13 mouse cellular contexts compared by ENCODE assay signal in genomic region chr7:83744250-83744649, GRCm38 (mm10). TPM values are rescaled to one million over a fixed set of nuclear protein-coding genes. Genes with fewer than 3 reads are reported as not detected.
DNase-seq lines count a peak whose midpoint lies in the region; TF ChIP-seq lines count a peak whose summit lies in the region.
"Had no signal": no experiment of that assay in that cellular context is flagged by ENCODE, and none has a peak within 500 bp of the region (broad histone marks: within the 10 kb centered on the region; RNA-seq: fewer than 3 reads in every experiment).

No protein-coding gene starts in this region.

- intact Hi-C loops in gastrocnemius, adult 2 months (cut with DNase I), result no loop called here
- intact Hi-C loops in left cerebral cortex, postnatal 25 days (cut with DNase I), result no loop called here
- intact Hi-C loops in left cerebral cortex, postnatal 10 days (cut with DNase I), result no loop called here
- intact Hi-C loops in gastrocnemius, postnatal 36 days (cut with DNase I), result no loop called here

- peak overlapping the region; percentile 62 for H3K4me3 ChIP-seq in gastrocnemius, adult 2 months
- H3K4me3 ChIP-seq: kidney, embryonic 15.5 days had no signal

- DNase-seq in gastrocnemius, adult 2 months, result no peak
- DNase-seq in gastrocnemius, postnatal 10 days, result no peak
- DNase-seq in left cerebral cortex, postnatal 25 days (ENCODE audit: low spot score in 2 of 2), result peak; percentile 27 to 61
- no peak for DNase-seq in left cerebral cortex, postnatal 10 days (ENCODE audit: extremely low spot score in 1 of 2, low spot score in 2 of 2)
- peak; percentile 63 for DNase-seq in brain, adult 2 months (ENCODE audit: low read depth, low spot score)
- DNase-seq in induced T-regulatory cell, adult 2 months (ENCODE audit: low read depth), result peak; percentile 21
- no peak for DNase-seq in layer of hippocampus, postnatal 36 days
- no peak for DNase-seq in gastrocnemius, postnatal 36 days
- DNase-seq: adrenal gland, postnatal 25 days; cerebellum, postnatal 36 days had no signal

- peak overlapping the region; percentile 84 for H3K27ac ChIP-seq in gastrocnemius, adult 2 months
- H3K27ac ChIP-seq: kidney, embryonic 15.5 days; macrophage had no signal

- TF ChIP-seq CTCF in gastrocnemius, adult 2 months (IDR thresholded peaks at IDR 0.05), result no peak

RNA-seq across cellular contexts. Expression of gene Il16, which starts 1.3 kb away (rescaled TPM):
- 1 to 10 TPM; 1.4 to 1.8 TPM for total RNA-seq in gastrocnemius, adult 2 months (2021)
- total RNA-seq in gastrocnemius, postnatal 10 days (2021), result 1 to 10 TPM; 7.9 to 8.5 TPM
- total RNA-seq in left cerebral cortex, postnatal 25 days (2021), result 1 to 10 TPM; 1.9 to 2.7 TPM
- total RNA-seq in left cerebral cortex, postnatal 10 days (2021), result 1 to 10 TPM; 2.4 to 2.7 TPM
- total RNA-seq in layer of hippocampus, postnatal 36 days (2021), result 10 to 100 TPM; 58.8 to 63.9 TPM
- total RNA-seq in gastrocnemius, postnatal 36 days (2021), result 1 to 10 TPM; 2.4 to 3.1 TPM

RNA-seq across cellular contexts. Expression of gene Cfap161, which starts 50.4 kb away (rescaled TPM):
- total RNA-seq in gastrocnemius, adult 2 months (2021), result not detected
- total RNA-seq in gastrocnemius, postnatal 10 days (2021), result not detected
- under 1 TPM; 0.25 to 0.80 TPM for total RNA-seq in left cerebral cortex, postnatal 25 days (2021)
- total RNA-seq in left cerebral cortex, postnatal 10 days (2021), result 1 to 10 TPM in 1 of 2 experiments, under 1 TPM in 1; 0.88 to 1.0 TPM
- 1 to 10 TPM; 1.7 TPM for total RNA-seq in layer of hippocampus, postnatal 36 days (2021)
- total RNA-seq in gastrocnemius, postnatal 36 days (2021), result not detected
- total RNA-seq: heart, postnatal 10 days had no signal

Comparison
In these comparisons a context has a peak if more than half of its experiments do, and no peak if none do; other contexts are left out.
1. DNase-seq: peak in left cerebral cortex, postnatal 25 days (2 of 2), brain, adult 2 months (single experiment) and induced T-regulatory cell, adult 2 months (single experiment); none in gastrocnemius, adult 2 months (single experiment), gastrocnemius, postnatal 10 days (single experiment), left cerebral cortex, postnatal 10 days (0 of 2), layer of hippocampus, postnatal 36 days (0 of 2) and gastrocnemius, postnatal 36 days (0 of 2).
2. RNA of gene Il16, which starts 1.3 kb away (total RNA-seq): 58.8 to 63.9 TPM in layer of hippocampus, postnatal 36 days; 7.9 to 8.5 TPM in gastrocnemius, postnatal 10 days, 2.4 to 3.1 TPM in gastrocnemius, postnatal 36 days, 1.9 to 2.7 TPM in left cerebral cortex, postnatal 25 days, 2.4 to 2.7 TPM in left cerebral cortex, postnatal 10 days and 1.4 to 1.8 TPM in gastrocnemius, adult 2 months; every median in the first group is over 4 times any median in the second.